Mouse (Mus musculus): ENCODE data around the gene Cysrt1.

GRCm38 (mm10) chr2:25230581-25230980 is 11.7 kb downstream of the Cysrt1 start:
- TF ChIP-seq CTCF (IDR thresholded peaks at IDR 0.05; ENCODE audit: low read depth, low read length) (no peak), POLR2A (IDR thresholded peaks at IDR 0.05; ENCODE audit: borderline replicate concordance, low read depth, low read length) (no peak)
